Mouse (Mus musculus) testis, adult 2 months (tissue): ENCODE measurements around the gene R3hdml.

ENCODE experiments used
- CTCF ChIP-seq: fragments of 200-500 bp; IDR thresholded peaks from 2 replicates; pipeline ENCODE4 v1.5.1; 2012; ENCODE audit warnings: low read depth, mild to moderate bottlenecking, inconsistent platforms, low read length, moderate library complexity; ENCODE audit not compliant: control insufficient read depth, insufficient read depth, insufficient replicate concordance
- POLR2A ChIP-seq: fragments of 200-500 bp; IDR thresholded peaks from 2 replicates; pipeline ENCODE4 v1.6.1; 2012; ENCODE audit warnings: low read depth, mild to moderate bottlenecking, inconsistent platforms, low read length, moderate library complexity; ENCODE audit not compliant: control insufficient read depth

DNA sequence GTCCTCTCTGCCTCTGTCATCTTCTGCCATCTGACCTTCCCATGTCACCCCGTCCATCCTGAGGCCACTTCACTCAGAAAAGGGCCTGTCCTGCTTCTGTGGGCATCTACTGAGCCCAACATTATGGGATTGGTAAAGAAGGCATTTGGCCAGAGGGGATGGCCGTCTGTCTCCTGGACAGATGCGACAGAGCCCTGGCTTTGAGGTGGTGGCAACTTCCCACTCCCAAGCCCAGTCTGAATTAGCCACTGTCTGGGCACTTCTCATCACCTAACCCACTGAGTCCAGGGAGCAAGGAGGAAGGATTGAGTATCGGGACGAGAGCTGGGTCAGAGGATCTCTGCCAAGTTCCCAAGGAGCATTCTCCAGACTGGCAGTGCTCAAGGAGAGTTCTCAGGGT is at the start of gene R3hdml:
- TF ChIP-seq CTCF (no peak), POLR2A (no peak)
